Mouse (Mus musculus): ENCODE results near the gene Ddx47.

DNA sequence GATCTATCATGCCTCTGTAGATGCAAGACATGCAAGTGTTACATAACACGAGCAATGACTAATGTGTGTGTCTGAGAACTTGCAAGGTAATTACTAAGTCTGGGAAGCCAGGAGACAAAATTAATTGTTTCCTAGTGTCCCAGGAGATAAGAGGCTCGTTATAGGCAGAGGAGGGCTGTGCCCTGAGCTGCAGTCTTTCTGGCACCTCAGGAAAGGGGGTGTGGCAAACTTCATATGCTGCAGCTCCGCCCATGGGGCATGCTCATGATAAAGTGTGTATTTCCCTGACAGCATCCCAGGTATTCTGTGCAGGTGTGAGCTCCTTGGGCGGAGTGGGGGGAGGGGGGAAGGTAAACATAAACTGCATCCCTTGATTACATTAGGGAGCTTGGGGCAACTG, 39.3 kb upstream of the Ddx47 start:
- TF ChIP-seq POLR2A (IDR thresholded peaks at IDR 0.05; ENCODE audit: extremely low read depth, insufficient read depth, low read length) = no peak
- no peak for TF ChIP-seq CTCF (IDR thresholded peaks at IDR 0.05; ENCODE audit: extremely low read depth, insufficient read depth, low read length)
